Mouse (Mus musculus): ENCODE results near the gene Lama5. TPM values are rescaled to one million over a fixed set of nuclear protein-coding genes. Genes with fewer than 3 reads are reported as not detected.

Gene Lama5
- 102 and 112 TPM in 2 replicates for polyA plus RNA-seq (2015; fragmentation: Nextera tagmentation; extraction: Ambion mirVana)

DNA sequence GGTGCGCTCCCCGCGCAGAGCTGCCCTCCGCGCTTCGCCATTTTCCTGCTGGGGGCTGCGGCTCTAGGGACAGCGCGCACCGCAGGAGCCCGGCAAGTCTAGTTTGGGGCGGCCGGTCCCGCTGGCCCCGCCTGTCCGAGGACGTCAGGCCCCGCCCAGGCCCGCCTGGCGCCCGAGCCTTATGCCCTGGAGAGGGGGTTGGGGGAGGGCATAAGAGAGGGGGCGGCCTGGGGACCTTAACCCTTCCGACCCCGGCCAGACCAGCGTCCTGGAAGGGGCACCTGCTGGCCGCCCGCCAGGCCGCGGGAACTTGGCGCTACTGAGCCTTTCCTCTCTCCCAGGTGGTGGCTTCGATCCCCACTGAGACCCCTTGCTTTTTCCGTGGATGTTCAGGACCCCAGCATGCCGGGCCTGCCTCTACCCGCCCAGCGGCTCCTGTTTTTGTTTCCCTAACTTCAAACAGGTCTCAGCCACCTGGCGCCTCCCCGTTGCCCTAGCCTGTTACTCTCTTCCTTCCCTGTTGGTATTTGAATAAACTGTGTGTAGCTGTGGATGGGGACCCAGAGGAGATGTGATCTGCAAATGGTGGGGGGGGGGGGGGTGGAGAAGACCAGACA lies at the start of gene Lama5:
Gene Lama5, minus strand, starts transcription at position 98 of the 617 bp plus-strand sequence.
- peak within 1 kb of the TSS; percentile 77 for H3K4me3 ChIP-seq (ENCODE audit: low read length)
- H3K27ac ChIP-seq (ENCODE audit: low read length): peak within 1 kb of the TSS; percentile 86
- peaks cover 52% of the 10 kb centered on the region for H3K4me1 ChIP-seq (replicated peaks; ENCODE audit: control insufficient read depth, insufficient read depth, low read length)
- peak within 1 kb of the TSS; percentile 82 for H3K9ac ChIP-seq (ENCODE audit: low read length)
- peak; percentile 74 for ATAC-seq (ENCODE audit: low read depth)
- H3K9me3 ChIP-seq (ENCODE audit: control insufficient read depth, low read length): no peaks in the 10 kb centered on the region
- peaks cover 5% of the 10 kb centered on the region; the same call in 1 of the 2 replicates for H3K27me3 ChIP-seq (ENCODE audit: control insufficient read depth, insufficient read depth, low read depth, low read length)
- under 1% methylated on average over 33 of the region's 37 CpGs for WGBS
- H3K4me2 ChIP-seq (ENCODE audit: low read depth, low read length): peak within 1 kb of the TSS; percentile 73
- H3K36me3 ChIP-seq (ENCODE audit: control insufficient read depth, insufficient read depth, low read length): no peaks in the 10 kb centered on the region

DNA sequence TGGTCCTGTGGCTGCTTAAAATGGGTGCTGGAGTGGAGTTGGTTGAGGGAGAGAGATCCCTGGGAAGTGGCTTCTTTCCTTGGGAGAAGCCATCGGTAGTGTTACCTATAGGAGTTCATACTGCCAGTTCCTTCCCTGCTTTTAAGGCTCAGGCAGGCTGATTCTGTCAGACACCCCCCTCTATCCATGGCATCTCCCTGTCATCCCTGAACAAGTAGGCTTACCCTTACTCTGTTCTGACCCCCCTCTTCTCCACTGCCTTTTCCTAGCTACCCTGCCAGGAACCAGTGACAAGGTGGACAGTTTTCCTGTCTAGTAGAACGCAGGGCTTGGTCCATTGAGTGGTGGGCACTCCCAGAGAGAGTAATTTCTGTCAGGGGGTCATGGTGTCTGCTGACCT lies 48.9 kb upstream of the Lama5 start:
- H3K27ac ChIP-seq (ENCODE audit: low read length): no peak overlapping the region
- no peak for ATAC-seq (ENCODE audit: low read depth)
- no peaks in the 10 kb centered on the region for H3K27me3 ChIP-seq (ENCODE audit: control insufficient read depth, insufficient read depth, low read depth, low read length)
- WGBS: 79% methylated on average over 2 of the region's 2 CpGs
- no peaks in the 10 kb centered on the region for H3K9me3 ChIP-seq (ENCODE audit: control insufficient read depth, low read length)
- H3K9ac ChIP-seq (ENCODE audit: low read length): no peak overlapping the region
- H3K4me1 ChIP-seq (replicated peaks; ENCODE audit: control insufficient read depth, insufficient read depth, low read length): peaks cover 34% of the 10 kb centered on the region
- H3K4me2 ChIP-seq (ENCODE audit: low read depth, low read length): no peak overlapping the region
- no peaks in the 10 kb centered on the region for H3K36me3 ChIP-seq (ENCODE audit: control insufficient read depth, insufficient read depth, low read length)
- H3K4me3 ChIP-seq (ENCODE audit: low read length): no peak overlapping the region

DNA sequence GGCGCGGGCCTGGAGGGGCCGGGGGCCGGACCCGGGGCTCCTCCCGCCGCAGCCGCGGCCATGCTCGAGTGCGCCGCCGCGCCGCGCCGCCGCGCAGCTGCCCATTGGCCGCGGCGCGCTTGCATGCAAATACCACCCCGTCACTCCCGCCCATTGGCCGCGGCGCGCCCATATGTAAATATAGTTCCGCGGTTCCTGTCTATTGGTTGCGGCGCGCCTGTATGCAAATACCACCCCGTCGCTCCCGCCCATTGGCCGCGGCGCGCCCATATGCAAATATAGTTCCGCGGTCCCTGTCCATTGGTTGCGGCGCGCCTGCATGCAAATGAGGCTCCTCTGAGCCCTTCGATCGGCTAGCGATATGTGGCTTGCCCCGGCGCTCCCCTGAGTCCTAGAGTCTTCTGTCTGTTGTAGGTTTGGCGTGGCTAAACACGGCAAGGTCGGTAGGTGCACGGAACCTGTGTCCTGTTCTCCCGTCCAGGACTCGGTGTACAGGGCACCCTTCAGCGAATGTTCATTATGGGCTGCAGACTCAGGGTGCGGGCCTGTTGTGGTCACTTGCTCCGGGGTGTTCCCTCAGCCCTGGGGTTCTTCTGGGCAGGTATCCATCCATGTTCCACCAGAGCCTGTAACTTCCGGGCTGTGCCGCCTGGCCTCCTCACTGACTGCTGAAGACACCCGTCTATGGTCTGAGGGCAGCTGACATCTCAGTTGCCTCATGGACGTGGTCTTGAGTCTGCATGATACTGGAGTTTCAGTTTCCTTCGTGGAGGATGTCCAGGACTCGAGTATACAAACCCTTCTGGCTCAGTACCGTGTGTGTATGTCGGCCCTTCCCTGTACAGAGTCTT lies 48.0 kb upstream of the Lama5 start, which contains the start of gene Cables2:
Gene Cables2, minus strand, starts transcription at position 103 of the 851 bp plus-strand sequence.
- Histone ChIP-seq H3K9ac (ENCODE audit: low read length) (peak within 1 kb of the TSS; percentile 91), H3K4me1 (replicated peaks; ENCODE audit: control insufficient read depth, insufficient read depth, low read length) (peaks cover 34% of the 10 kb centered on the region), H3K36me3 (ENCODE audit: control insufficient read depth, insufficient read depth, low read length) (no peaks in the 10 kb centered on the region), H3K4me2 (ENCODE audit: low read depth, low read length) (peak within 1 kb of the TSS; percentile 80), H3K9me3 (ENCODE audit: control insufficient read depth, low read length) (no peaks in the 10 kb centered on the region), H3K4me3 (ENCODE audit: low read length) (peak within 1 kb of the TSS; percentile 83), H3K27me3 (ENCODE audit: control insufficient read depth, insufficient read depth, low read depth, low read length) (no peaks in the 10 kb centered on the region), H3K27ac (ENCODE audit: low read length) (peak within 1 kb of the TSS; percentile 36)
- peak; percentile 91 for ATAC-seq (ENCODE audit: low read depth)
- WGBS: 5% methylated on average over 51 of the region's 68 CpGs

DNA sequence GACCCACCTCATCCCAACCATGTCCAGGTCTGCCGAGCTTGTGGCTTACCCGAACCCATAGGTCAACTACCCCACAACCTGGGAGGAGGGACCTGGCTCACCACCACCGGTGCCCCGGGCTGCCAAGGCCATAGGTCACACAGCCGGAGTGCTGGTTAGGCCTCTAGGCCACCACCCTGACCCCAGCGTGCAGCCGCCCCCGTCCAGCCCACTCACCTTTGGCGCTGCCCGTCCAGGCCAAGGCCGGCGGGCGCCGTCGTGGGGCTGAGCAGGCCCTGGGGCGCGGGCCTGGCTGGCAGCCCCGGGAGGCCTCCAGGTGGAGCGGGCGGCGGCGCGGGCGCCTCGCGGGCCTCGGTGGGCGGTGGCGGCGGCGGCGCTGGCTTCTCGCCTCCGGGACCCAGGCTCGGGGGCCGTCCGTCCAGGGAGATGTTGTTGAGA lies 47.2 kb upstream of the Lama5 start:
- H3K9me3 ChIP-seq (ENCODE audit: control insufficient read depth, low read length): no peaks in the 10 kb centered on the region
- ATAC-seq (ENCODE audit: low read depth): peak; percentile 15
- H3K4me2 ChIP-seq (ENCODE audit: low read depth, low read length): peak overlapping the region; percentile 80
- no peaks in the 10 kb centered on the region for H3K36me3 ChIP-seq (ENCODE audit: control insufficient read depth, insufficient read depth, low read length)
- peak overlapping the region; percentile 36 for H3K27ac ChIP-seq (ENCODE audit: low read length)
- H3K4me3 ChIP-seq (ENCODE audit: low read length): peak overlapping the region; percentile 83
- H3K9ac ChIP-seq (ENCODE audit: low read length): peak overlapping the region; percentile 91
- H3K4me1 ChIP-seq (replicated peaks; ENCODE audit: control insufficient read depth, insufficient read depth, low read length): peaks cover 34% of the 10 kb centered on the region
- under 1% methylated on average over 22 of the region's 37 CpGs for WGBS
- H3K27me3 ChIP-seq (ENCODE audit: control insufficient read depth, insufficient read depth, low read depth, low read length): no peaks in the 10 kb centered on the region

DNA sequence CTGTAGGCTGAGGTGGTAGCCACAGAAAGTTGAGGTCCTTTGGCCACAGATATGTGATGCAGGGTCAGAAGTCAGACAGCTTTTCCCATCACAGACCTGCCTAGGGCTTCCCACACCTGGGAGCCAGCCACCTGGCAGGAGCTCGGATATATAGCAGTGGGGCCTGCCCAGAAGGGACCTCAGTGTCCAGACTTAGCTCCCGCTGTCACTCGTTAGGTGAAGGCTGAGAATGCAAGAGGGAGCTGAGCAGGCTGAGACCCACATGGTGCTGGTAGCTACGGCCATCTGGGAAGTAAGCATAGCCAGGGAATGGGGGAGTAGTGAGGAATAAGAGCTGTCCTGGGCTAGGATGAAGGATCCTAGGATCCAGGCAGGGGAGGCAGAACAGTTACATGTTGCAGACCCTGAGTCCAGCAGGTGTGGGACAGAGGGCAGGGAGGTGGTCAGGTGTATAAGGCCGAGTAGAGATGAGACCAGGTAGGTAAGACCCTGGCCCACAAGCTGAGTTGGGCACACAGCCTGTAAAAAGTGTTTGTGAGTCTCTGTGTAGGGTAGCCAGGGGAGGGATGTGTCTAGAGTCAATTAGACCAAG lies 46.2 kb upstream of the Lama5 start:
- Histone ChIP-seq H3K9ac (ENCODE audit: low read length) (peak overlapping the region; percentile 91), H3K27ac (ENCODE audit: low read length) (no peak overlapping the region), H3K4me2 (ENCODE audit: low read depth, low read length) (peak overlapping the region; percentile 80), H3K9me3 (ENCODE audit: control insufficient read depth, low read length) (no peaks in the 10 kb centered on the region), H3K27me3 (ENCODE audit: control insufficient read depth, insufficient read depth, low read depth, low read length) (no peaks in the 10 kb centered on the region), H3K4me3 (ENCODE audit: low read length) (peak overlapping the region; percentile 83), H3K36me3 (ENCODE audit: control insufficient read depth, insufficient read depth, low read length) (peaks cover 2% of the 10 kb centered on the region; the same call in 1 of the 2 replicates), H3K4me1 (replicated peaks; ENCODE audit: control insufficient read depth, insufficient read depth, low read length) (peaks cover 27% of the 10 kb centered on the region)
- ATAC-seq (ENCODE audit: low read depth): no peak
- WGBS: 53% methylated on average over 5 of the region's 5 CpGs

DNA sequence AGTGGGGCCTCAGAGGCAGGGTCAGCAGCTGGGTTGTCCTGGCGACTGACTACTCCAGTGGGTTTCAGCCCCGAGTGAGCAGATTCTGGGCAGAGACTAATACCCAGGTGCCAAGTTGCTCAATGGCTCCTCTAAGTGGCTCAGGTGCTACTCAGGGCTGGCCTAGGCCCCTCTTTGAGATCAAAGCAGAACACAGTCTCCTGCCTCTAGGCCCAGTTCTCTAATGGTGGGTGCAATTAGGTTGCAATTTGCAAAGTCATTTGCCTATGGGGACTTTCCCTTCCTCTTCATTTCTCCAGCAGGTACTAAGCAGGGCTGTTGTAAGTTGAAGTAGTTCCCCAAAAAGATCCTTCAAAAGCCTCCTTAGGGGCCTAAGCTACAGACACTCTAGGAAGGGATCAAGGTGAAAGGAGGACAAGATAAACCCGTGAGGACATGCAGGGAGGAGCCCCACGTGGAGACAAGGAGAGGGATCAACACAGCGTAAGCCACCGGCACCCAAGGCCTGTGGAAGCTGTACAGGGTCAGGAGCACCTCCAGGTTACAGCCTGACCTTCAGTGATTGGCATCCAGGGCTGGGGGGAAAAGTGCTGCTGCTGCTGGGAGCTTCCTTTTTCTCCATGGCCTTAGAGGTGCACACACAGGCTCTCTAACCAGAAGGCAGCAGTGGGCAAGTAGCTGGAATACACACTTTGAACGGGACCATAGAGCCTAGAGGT lies 45.0 kb upstream of the Lama5 start:
- H3K9ac ChIP-seq (ENCODE audit: low read length): no peak overlapping the region
- H3K27ac ChIP-seq (ENCODE audit: low read length): no peak overlapping the region
- peaks cover 2% of the 10 kb centered on the region; the same call in 1 of the 2 replicates for H3K36me3 ChIP-seq (ENCODE audit: control insufficient read depth, insufficient read depth, low read length)
- H3K27me3 ChIP-seq (ENCODE audit: control insufficient read depth, insufficient read depth, low read depth, low read length): no peaks in the 10 kb centered on the region
- H3K4me3 ChIP-seq (ENCODE audit: low read length): no peak overlapping the region
- WGBS: 58% methylated on average over 7 of the region's 7 CpGs
- H3K4me2 ChIP-seq (ENCODE audit: low read depth, low read length): no peak overlapping the region
- no peaks in the 10 kb centered on the region for H3K9me3 ChIP-seq (ENCODE audit: control insufficient read depth, low read length)
- peaks cover 16% of the 10 kb centered on the region for H3K4me1 ChIP-seq (replicated peaks; ENCODE audit: control insufficient read depth, insufficient read depth, low read length)
- no peak for ATAC-seq (ENCODE audit: low read depth)

DNA sequence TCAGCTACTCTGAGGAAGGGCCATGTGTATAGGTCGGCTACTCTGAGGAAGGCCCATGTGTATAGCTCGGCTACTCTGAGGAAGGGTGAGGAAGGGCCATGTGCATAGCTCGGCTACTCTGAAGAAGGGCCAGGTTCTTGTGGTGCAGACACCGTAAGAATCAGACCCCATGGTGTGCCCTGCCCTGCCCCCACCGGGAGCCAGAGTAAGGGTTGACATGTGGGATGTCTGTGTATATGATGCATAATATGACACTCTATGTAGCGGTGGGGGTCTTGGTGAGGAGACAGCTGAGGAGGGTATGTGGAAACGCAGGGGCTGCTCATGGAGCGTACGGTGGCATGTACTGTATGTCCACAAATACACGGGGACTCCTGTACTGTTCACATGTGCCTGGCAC lies 43.7 kb upstream of the Lama5 start:
- no peak overlapping the region for H3K4me2 ChIP-seq (ENCODE audit: low read depth, low read length)
- H3K4me1 ChIP-seq (replicated peaks; ENCODE audit: control insufficient read depth, insufficient read depth, low read length): peaks cover 16% of the 10 kb centered on the region
- WGBS: 95% methylated on average over 10 of the region's 10 CpGs
- no peaks in the 10 kb centered on the region for H3K27me3 ChIP-seq (ENCODE audit: control insufficient read depth, insufficient read depth, low read depth, low read length)
- peaks cover 6% of the 10 kb centered on the region for H3K36me3 ChIP-seq (ENCODE audit: control insufficient read depth, insufficient read depth, low read length)
- no peak overlapping the region for H3K27ac ChIP-seq (ENCODE audit: low read length)
- no peaks in the 10 kb centered on the region for H3K9me3 ChIP-seq (ENCODE audit: control insufficient read depth, low read length)
- H3K9ac ChIP-seq (ENCODE audit: low read length): no peak overlapping the region
- H3K4me3 ChIP-seq (ENCODE audit: low read length): no peak overlapping the region
- ATAC-seq (ENCODE audit: low read depth): no peak

DNA sequence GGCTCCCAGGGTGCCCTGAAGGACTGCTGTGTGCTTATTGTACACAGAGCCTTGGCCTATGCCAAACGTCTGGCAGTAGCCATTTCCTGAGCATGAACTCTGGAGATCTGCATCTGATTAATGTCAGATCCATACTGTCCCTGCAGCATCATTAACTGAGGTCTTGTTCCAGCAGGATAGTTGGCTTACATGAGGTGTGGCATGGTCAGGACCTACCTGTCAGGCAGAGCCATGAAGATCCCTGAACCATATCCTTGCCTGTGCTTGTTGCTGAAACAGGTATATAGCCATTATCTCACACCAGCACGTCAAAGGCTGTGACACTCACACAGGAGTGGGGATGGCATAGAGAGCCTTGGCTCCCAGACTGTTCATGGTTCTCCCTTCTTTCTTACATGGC lies 42.3 kb upstream of the Lama5 start:
- Histone ChIP-seq H3K9ac (ENCODE audit: low read length) (no peak overlapping the region), H3K36me3 (ENCODE audit: control insufficient read depth, insufficient read depth, low read length) (peaks cover 12% of the 10 kb centered on the region), H3K27me3 (ENCODE audit: control insufficient read depth, insufficient read depth, low read depth, low read length) (no peaks in the 10 kb centered on the region), H3K4me3 (ENCODE audit: low read length) (no peak overlapping the region), H3K9me3 (ENCODE audit: control insufficient read depth, low read length) (no peaks in the 10 kb centered on the region), H3K4me2 (ENCODE audit: low read depth, low read length) (no peak overlapping the region), H3K27ac (ENCODE audit: low read length) (no peak overlapping the region), H3K4me1 (replicated peaks; ENCODE audit: control insufficient read depth, insufficient read depth, low read length) (peaks cover 12% of the 10 kb centered on the region)
- ATAC-seq (ENCODE audit: low read depth): no peak
- 58% methylated on average over 2 of the region's 2 CpGs for WGBS
